Mouse (Mus musculus): ENCODE data around the gene Dynlt1f. TPM values are rescaled to one million over a fixed set of nuclear protein-coding genes. Genes with fewer than 3 reads are reported as not detected.
"Not testable (repeated sequence)": the region's sequence is repeated elsewhere in the genome, so short reads cannot be mapped to it uniquely, and the experiment has no call there.

The Dynlt1f gene
- polyA plus RNA-seq (2012; rRNA removed), result 15.8 and 20.6 TPM in 2 replicates

- 0 out of 2 replicates have a peak within 1 kb of the TSS, but pooled peaks have one; percentile 17 for H3K27ac ChIP-seq (ENCODE audit: insufficient read depth, low read length)
- H3K4me3 ChIP-seq (ENCODE audit: insufficient read depth, low read length), result peak within 1 kb of the TSS; percentile 75
- not testable (repeated sequence) for H3K4me1 ChIP-seq (ENCODE audit: control insufficient read depth, insufficient read depth, low read length)
These were observed at the start of gene Dynlt1f for GRCm38 (mm10) chr17:6655567-6656281. Dynlt1f (minus strand) TSS chr17:6655900.

GRCm38 (mm10) chr17:6703381-6704270 lies 47.9 kb upstream of the Dynlt1f start:
- not testable (repeated sequence) for H3K4me1 ChIP-seq (ENCODE audit: control insufficient read depth, insufficient read depth, low read length); H3K27ac ChIP-seq (ENCODE audit: insufficient read depth, low read length); H3K4me3 ChIP-seq (ENCODE audit: insufficient read depth, low read length)

- H3K4me1 ChIP-seq (ENCODE audit: control insufficient read depth, insufficient read depth, low read length); H3K4me3 ChIP-seq (ENCODE audit: insufficient read depth, low read length); H3K27ac ChIP-seq (ENCODE audit: insufficient read depth, low read length): not testable (repeated sequence)
These were observed 47.0 kb upstream of the Dynlt1f start for GRCm38 (mm10) chr17:6702625-6703221.

- not testable (repeated sequence) for H3K4me1 ChIP-seq (ENCODE audit: control insufficient read depth, insufficient read depth, low read length); H3K27ac ChIP-seq (ENCODE audit: insufficient read depth, low read length); H3K4me3 ChIP-seq (ENCODE audit: insufficient read depth, low read length)
These were observed 44.4 kb upstream of the Dynlt1f start for GRCm38 (mm10) chr17:6700077-6700476.

- not testable (repeated sequence) for H3K27ac ChIP-seq (ENCODE audit: insufficient read depth, low read length); H3K4me1 ChIP-seq (ENCODE audit: control insufficient read depth, insufficient read depth, low read length); H3K4me3 ChIP-seq (ENCODE audit: insufficient read depth, low read length)
These were observed 43.8 kb upstream of the Dynlt1f start for GRCm38 (mm10) chr17:6699502-6699901.

- not testable (repeated sequence) for H3K4me3 ChIP-seq (ENCODE audit: insufficient read depth, low read length); H3K4me1 ChIP-seq (ENCODE audit: control insufficient read depth, insufficient read depth, low read length); H3K27ac ChIP-seq (ENCODE audit: insufficient read depth, low read length)
These were observed 41.6 kb upstream of the Dynlt1f start for GRCm38 (mm10) chr17:6697224-6697775.

GRCm38 (mm10) chr17:6696521-6696920 lies 40.8 kb upstream of the Dynlt1f start:
- H3K4me1 ChIP-seq (ENCODE audit: control insufficient read depth, insufficient read depth, low read length); H3K4me3 ChIP-seq (ENCODE audit: insufficient read depth, low read length); H3K27ac ChIP-seq (ENCODE audit: insufficient read depth, low read length): not testable (repeated sequence)

- not testable (repeated sequence) for H3K4me3 ChIP-seq (ENCODE audit: insufficient read depth, low read length); H3K27ac ChIP-seq (ENCODE audit: insufficient read depth, low read length); H3K4me1 ChIP-seq (ENCODE audit: control insufficient read depth, insufficient read depth, low read length)
These were observed 40.0 kb upstream of the Dynlt1f start for GRCm38 (mm10) chr17:6695712-6696111.

- H3K4me3 ChIP-seq (ENCODE audit: insufficient read depth, low read length); H3K27ac ChIP-seq (ENCODE audit: insufficient read depth, low read length); H3K4me1 ChIP-seq (ENCODE audit: control insufficient read depth, insufficient read depth, low read length): not testable (repeated sequence)
- peak; percentile 47; the same call in 1 of the 2 replicates for TF ChIP-seq CTCF (IDR thresholded peaks at IDR 0.05; ENCODE audit: extremely low read depth, insufficient read depth, low read length)
These were observed 35.9 kb upstream of the Dynlt1f start for GRCm38 (mm10) chr17:6691596-6691995.

DNA sequence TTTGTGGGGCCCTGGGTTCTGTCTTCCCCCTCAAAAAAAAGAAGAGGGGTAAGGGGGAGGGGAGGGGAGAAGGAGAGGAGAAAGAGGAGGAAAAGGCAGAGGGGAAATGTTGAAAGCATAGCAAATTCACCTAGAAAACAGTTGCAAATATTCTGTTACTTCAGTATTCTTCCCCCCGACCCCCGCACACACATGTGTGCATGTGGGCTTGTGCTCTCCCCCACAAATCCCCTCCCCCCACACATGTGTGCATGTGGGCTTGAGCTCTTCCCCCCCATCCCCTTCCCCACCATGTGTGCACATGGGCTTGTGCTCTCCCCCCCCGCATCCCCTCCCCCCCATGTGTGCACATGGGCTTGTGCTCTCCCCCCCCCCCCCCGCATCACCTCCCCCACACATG lies 33.6 kb upstream of the Dynlt1f start:
- not testable (repeated sequence) for H3K27ac ChIP-seq (ENCODE audit: insufficient read depth, low read length); H3K4me3 ChIP-seq (ENCODE audit: insufficient read depth, low read length); H3K4me1 ChIP-seq (ENCODE audit: control insufficient read depth, insufficient read depth, low read length)

DNA sequence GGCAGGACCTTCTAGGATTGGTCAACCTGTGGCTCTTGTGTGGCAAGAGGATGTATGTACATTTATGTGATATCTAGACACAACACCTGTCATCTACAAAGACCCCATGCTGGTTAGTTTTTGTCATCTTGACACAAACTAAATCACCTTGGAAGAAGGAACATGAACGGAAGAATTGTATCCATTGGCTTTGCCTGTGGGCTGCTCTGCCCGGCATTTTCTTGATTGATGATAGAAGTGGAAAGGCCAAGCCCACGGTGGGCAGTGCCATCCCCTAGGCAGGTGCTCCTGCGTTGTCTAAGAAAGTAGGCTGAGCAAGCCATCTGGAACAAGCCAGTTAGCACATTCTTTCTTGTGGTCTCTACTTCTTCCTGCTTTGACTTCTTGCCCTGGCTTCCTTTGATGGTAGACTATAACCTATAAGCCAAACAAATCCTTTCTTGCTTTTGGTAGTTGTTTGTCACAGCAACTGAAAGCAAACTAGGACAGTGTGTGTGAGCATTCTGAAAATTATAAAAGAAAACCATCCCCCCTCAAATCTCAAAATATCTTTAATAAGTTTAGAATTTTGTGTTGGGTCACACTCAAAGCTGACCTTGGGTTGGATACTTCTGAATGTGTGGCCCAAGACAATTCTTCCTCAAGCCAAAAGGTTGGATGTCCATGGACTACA lies 30.7 kb upstream of the Dynlt1f start:
- H3K27ac ChIP-seq (ENCODE audit: insufficient read depth, low read length); H3K4me1 ChIP-seq (ENCODE audit: control insufficient read depth, insufficient read depth, low read length); H3K4me3 ChIP-seq (ENCODE audit: insufficient read depth, low read length): not testable (repeated sequence)

DNA sequence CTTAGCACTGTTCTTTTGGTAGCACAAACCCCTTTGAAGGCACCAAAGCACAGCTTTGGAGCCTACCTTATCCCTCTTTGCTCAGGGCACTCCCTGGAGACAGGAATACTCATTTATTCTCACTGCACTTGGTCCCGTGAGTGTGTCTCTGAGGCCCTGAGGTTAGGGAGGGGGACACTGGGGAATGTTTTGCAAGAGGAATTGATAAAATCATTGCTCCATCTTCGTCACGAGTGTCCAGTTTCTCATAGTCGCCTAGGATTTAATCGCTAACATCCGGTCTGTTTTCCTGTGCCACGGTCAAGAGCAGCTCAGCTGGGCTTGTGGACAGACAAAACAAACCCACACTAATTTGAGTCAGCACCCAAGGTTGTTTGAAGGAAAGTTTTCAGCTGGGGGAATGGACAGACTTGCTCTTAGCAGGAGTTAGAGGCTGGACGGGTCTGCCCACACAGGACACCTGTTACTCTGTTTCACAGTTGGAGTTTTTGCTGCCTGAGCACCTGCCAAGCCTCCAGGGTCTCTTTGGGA lies 29.7 kb upstream of the Dynlt1f start:
- not testable (repeated sequence) for H3K27ac ChIP-seq (ENCODE audit: insufficient read depth, low read length); H3K4me3 ChIP-seq (ENCODE audit: insufficient read depth, low read length); H3K4me1 ChIP-seq (ENCODE audit: control insufficient read depth, insufficient read depth, low read length)

GRCm38 (mm10) chr17:6684464-6685287 lies 29.0 kb upstream of the Dynlt1f start:
- not testable (repeated sequence) for H3K4me3 ChIP-seq (ENCODE audit: insufficient read depth, low read length); H3K4me1 ChIP-seq (ENCODE audit: control insufficient read depth, insufficient read depth, low read length); H3K27ac ChIP-seq (ENCODE audit: insufficient read depth, low read length)

GRCm38 (mm10) chr17:6683702-6684101 lies 28.0 kb upstream of the Dynlt1f start:
- H3K4me3 ChIP-seq (ENCODE audit: insufficient read depth, low read length); H3K27ac ChIP-seq (ENCODE audit: insufficient read depth, low read length); H3K4me1 ChIP-seq (ENCODE audit: control insufficient read depth, insufficient read depth, low read length): not testable (repeated sequence)

Measured in cortical plate, adult 2 months (tissue).